Mouse (Mus musculus): ENCODE measurements at regions not wholly inside any gene's neighbourhood (a gene's known extent, or its start where the extent isn't known, plus 50 kb on each side); places are given as distances from the start of the nearest gene placed in this dataset.

- TF ChIP-seq CHD2 (IDR thresholded peaks at IDR 0.05; ENCODE audit: low read length) (no peak), CTCF (IDR thresholded peaks at IDR 0.05 in 2 of 3, conservative IDR thresholded peaks at IDR 0.05 in 1 of 3; ENCODE audit: control insufficient read depth in 1 of 3, insufficient read depth in 1 of 3, low read depth in 2 of 3, low read length in 3 of 3, poor library complexity in 1 of 3, severe bottlenecking in 1 of 3) (no peak), UBTF (IDR thresholded peaks at IDR 0.05; ENCODE audit: borderline replicate concordance, insufficient read depth, low read depth, low read length) (no peak)
These were observed 83.0 kb upstream of the Asb5 start for GRCm38 (mm10) chr8:54446370-54446769.
